8 mouse cellular contexts compared by ENCODE assay signal in the genomic region with DNA sequence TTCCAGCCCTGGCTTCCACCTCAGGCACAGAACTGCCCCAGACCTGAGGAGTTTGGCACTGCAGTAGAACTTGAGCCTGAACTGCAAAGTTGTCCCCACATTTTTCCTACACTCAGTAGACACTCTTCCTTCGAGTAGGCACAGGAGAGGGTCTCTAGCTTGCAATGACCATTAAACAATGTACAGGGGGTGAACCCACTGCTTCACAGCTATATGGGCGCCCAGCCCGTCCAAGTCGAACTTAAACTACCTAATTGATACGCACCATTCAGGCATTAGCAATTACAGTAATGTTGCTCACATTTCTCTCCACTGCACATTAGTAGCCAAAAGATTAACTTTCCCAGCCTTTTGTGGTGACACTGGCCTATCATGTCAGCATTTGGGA. TPM values are rescaled to one million over a fixed set of nuclear protein-coding genes. Genes with fewer than 3 reads are reported as not detected.
DNase-seq lines count a peak whose midpoint lies in the region; ATAC-seq and TF ChIP-seq lines count a peak whose summit lies in the region.

No protein-coding gene starts in this region.

- no peaks in the 10 kb centered on the region for H3K36me3 ChIP-seq in heart, adult 2 months (ENCODE audit: control insufficient read depth, insufficient read depth, low read length)
- H3K36me3 ChIP-seq in thymus, adult 2 months (ENCODE audit: control insufficient read depth, insufficient read depth, low read length): no peaks in the 10 kb centered on the region
- no peaks in the 10 kb centered on the region for H3K36me3 ChIP-seq in liver, embryonic 15.5 days (replicated peaks)

- no peak for TF ChIP-seq CTCF in heart, adult 2 months (IDR thresholded peaks at IDR 0.05)
- TF ChIP-seq CTCF in thymus, adult 2 months (IDR thresholded peaks at IDR 0.05; ENCODE audit: borderline replicate concordance, control insufficient read depth, extremely low read depth, insufficient read depth, low read length, poor library complexity): no peak

- no peak for DNase-seq in heart, adult 2 months
- no peak for DNase-seq in heart, postnatal 14 days
- no peak for DNase-seq in thymus, adult 2 months
- no peak for DNase-seq in thymus, postnatal 4 days
- DNase-seq in cerebellum, postnatal 10 days: no peak
- no peak for DNase-seq in T-cell, adult 2 months (ENCODE audit: low spot score)
- no peak for DNase-seq in cerebellum, adult 9-10 months

- H3K4me1 ChIP-seq in heart, adult 2 months (ENCODE audit: control insufficient read depth, insufficient read depth, low read length): no peaks in the 10 kb centered on the region
- H3K4me1 ChIP-seq in thymus, adult 2 months (replicated peaks; ENCODE audit: control insufficient read depth, insufficient read depth, low read length): peaks cover 2% of the 10 kb centered on the region; the same call in 1 of the 2 replicates
- 0 out of 2 replicates have a peak, but pooled peaks cover 5% of the 10 kb centered on the region for H3K4me1 ChIP-seq in liver, embryonic 15.5 days (replicated peaks)

- H3K27me3 ChIP-seq in heart, adult 2 months (ENCODE audit: control insufficient read depth, insufficient read depth, low read length): no peaks in the 10 kb centered on the region
- no peaks in the 10 kb centered on the region for H3K27me3 ChIP-seq in thymus, adult 2 months (ENCODE audit: control insufficient read depth, insufficient read depth, low read length)
- H3K27me3 ChIP-seq in liver, embryonic 15.5 days: no peaks in the 10 kb centered on the region

- no peak for TF ChIP-seq POLR2A in heart, adult 2 months (IDR thresholded peaks at IDR 0.05; ENCODE audit: insufficient read depth, low read depth, low read length)
- TF ChIP-seq POLR2A in thymus, adult 2 months (IDR thresholded peaks at IDR 0.05; ENCODE audit: control insufficient read depth, extremely low read depth, insufficient read depth, low read length, poor library complexity): no peak

- H3K9me3 ChIP-seq in liver, embryonic 15.5 days (replicated peaks): no peaks in the 10 kb centered on the region

- no peak for TF ChIP-seq EP300 in heart, adult 2 months (IDR thresholded peaks at IDR 0.05; ENCODE audit: insufficient read depth, low read depth, low read length)

- peak overlapping the region; percentile 79 for H3K27ac ChIP-seq in heart, adult 2 months
- no peak overlapping the region for H3K27ac ChIP-seq in thymus, adult 2 months (ENCODE audit: control insufficient read depth, insufficient read depth, low read length)
- H3K27ac ChIP-seq in liver, embryonic 15.5 days (replicated peaks): no peak overlapping the region

- intact Hi-C loops in heart, adult 2 months (cut with DNase I): no loop called here
- intact Hi-C loops in heart, postnatal 14 days (cut with DNase I): no loop called here

- H3K4me2 ChIP-seq in liver, embryonic 15.5 days: peak overlapping the region; percentile 66

- no peak for ATAC-seq in liver, embryonic 15.5 days (ENCODE audit: insufficient read depth)

- 71% methylated on average over 5 of the region's 5 CpGs for WGBS in heart, adult 2 months
- 84% methylated on average over 5 of the region's 5 CpGs for WGBS in thymus, adult 2 months
- 49% methylated on average over 5 of the region's 5 CpGs for WGBS in liver, embryonic 15.5 days (ENCODE audit: insufficient replicate concordance)

- H3K4me3 ChIP-seq in heart, adult 2 months: peak overlapping the region; percentile 79
- peak overlapping the region; percentile 99 for H3K4me3 ChIP-seq in thymus, adult 2 months (ENCODE audit: control insufficient read depth, insufficient read depth, low read length)
- H3K4me3 ChIP-seq in liver, embryonic 15.5 days (replicated peaks): peak overlapping the region; percentile 65

- no peaks in the 10 kb centered on the region; the same call in none of the 2 replicates for H3K79me2 ChIP-seq in heart, adult 2 months (replicated peaks; ENCODE audit: control insufficient read depth, insufficient read depth, low read length)

- H3K9ac ChIP-seq in heart, adult 2 months (ENCODE audit: low read depth, low read length): 0 out of 2 replicates have a peak overlapping the region, but pooled peaks have one; percentile 11
- H3K9ac ChIP-seq in liver, embryonic 15.5 days: no peak overlapping the region

RNA-seq across cellular contexts. Expression of a gene that starts 0.3 kb away (rescaled TPM):
- 1 to 10 TPM; 4.8 to 5.4 TPM for total RNA-seq in heart, adult 2 months (2021)
- 1.6 and 3.0 TPM in 2 replicates for polyA plus RNA-seq in heart, adult 2 months (2012; rRNA removed)
- total RNA-seq in heart, postnatal 14 days (2021): 1 to 10 TPM; 6.6 to 7.0 TPM
- polyA plus RNA-seq in thymus, adult 2 months (2012; rRNA removed): 0.69 and 1.1 TPM in 2 replicates
- 1.6 and 2.1 TPM in 2 replicates for polyA plus RNA-seq in liver, embryonic 15.5 days (2015; fragmentation: Nextera tagmentation; extraction: Ambion mirVana)
